Mouse (Mus musculus): ENCODE measurements at regions not wholly inside any gene's neighbourhood (a gene's known extent, or its start where the extent isn't known, plus 50 kb on each side); places are given as distances from the start of the nearest gene placed in this dataset.
A peak's percentile ranks its signal among the peaks of the same experiment; 100 is the strongest.

DNA sequence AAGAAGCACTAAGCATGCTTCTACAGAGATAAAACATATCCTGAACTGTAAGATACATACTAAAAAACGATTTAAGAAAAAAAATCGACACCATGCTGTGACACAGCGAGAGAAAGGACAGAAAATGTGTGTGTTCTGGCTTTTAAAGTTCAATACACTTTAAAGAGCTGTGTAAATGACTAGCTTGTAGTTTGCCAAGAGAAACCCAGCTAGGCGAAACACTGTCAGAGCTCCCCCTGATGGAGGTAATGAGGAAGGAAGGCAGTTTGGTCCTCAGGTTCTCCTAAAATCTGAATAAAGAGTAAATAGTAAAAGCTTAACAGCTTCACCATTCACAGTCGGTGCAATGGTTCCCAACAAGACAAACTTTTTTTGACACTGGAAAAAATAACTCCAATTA lies 67.1 kb upstream of the Gabrg2 start:
- no peaks in the 10 kb centered on the region for H3K4me1 ChIP-seq
- no peaks in the 10 kb centered on the region for H3K36me3 ChIP-seq
- no peaks in the 10 kb centered on the region for H3K27me3 ChIP-seq
- no peak for ATAC-seq (ENCODE audit: insufficient number of reproducible peaks, low FRiP score, low TSS enrichment, low read depth)
- no peak overlapping the region for H3K9ac ChIP-seq
- H3K9me3 ChIP-seq: no peaks in the 10 kb centered on the region
- H3K27ac ChIP-seq: no peak overlapping the region
- WGBS: 5% methylated on average over 5 of the region's 5 CpGs
- peak overlapping the region; percentile 10; the same call in 1 of the 2 replicates for H3K4me2 ChIP-seq
- H3K4me3 ChIP-seq: no peak overlapping the region

- H3K4me3 ChIP-seq: no peak overlapping the region
- H3K4me1 ChIP-seq: no peaks in the 10 kb centered on the region
- no peak for ATAC-seq (ENCODE audit: insufficient number of reproducible peaks, low FRiP score, low TSS enrichment, low read depth)
- H3K4me2 ChIP-seq: no peak overlapping the region
- H3K27ac ChIP-seq: no peak overlapping the region
- no peaks in the 10 kb centered on the region for H3K36me3 ChIP-seq
- no peaks in the 10 kb centered on the region for H3K27me3 ChIP-seq
- WGBS: 75% methylated on average over 1 of the region's 1 CpGs
- no peak overlapping the region for H3K9ac ChIP-seq
- H3K9me3 ChIP-seq: no peaks in the 10 kb centered on the region
Observed at GRCm38 (mm10) chr11:42051567-42051966, 50.9 kb upstream of the Gabrg2 start.
